Mouse (Mus musculus): Measurements from ENCODE around the gene Rps6ka4. TPM values are rescaled to one million over a fixed set of nuclear protein-coding genes. Genes with fewer than 3 reads are reported as not detected.

The Rps6ka4 gene
- polyA plus RNA-seq, 1 experiment, result 45.9 TPM

DNA sequence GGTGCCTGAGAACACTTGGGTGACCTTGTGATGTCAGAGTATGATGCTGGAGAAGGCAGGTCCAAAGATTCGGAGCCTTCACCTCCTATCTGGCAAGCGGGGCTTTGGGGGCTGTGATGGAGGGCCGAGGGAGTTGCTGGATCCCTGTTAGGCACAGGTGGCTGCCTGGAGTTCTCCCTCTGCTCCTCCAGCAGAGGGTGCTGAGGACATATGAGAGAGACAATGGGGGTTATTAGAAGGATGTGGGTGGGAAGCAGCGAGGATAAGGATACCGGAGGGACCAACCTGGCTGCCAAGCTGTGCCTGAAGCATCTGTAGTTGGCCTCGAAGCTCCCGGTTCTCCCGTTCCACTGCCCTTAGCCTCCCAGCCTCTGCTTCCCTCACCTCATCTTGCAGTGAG lies 13.5 kb upstream of the Rps6ka4 start:
- Histone ChIP-seq H3K4me1 (ENCODE audit: control insufficient read depth, insufficient read depth, low read length) (no peaks in the 10 kb centered on the region; the same call in 1 of the 2 replicates), H3K4me3 (replicated peaks; ENCODE audit: extremely low read depth, low read depth, low read length) (no peak overlapping the region)
- WGBS, result 68% methylated on average over 8 of the region's 8 CpGs
- no peak for DNase-seq
- TF ChIP-seq CTCF (IDR thresholded peaks at IDR 0.05; ENCODE audit: insufficient read depth, low read length), result no peak
- no peak for TF ChIP-seq POLR2A (IDR thresholded peaks at IDR 0.05; ENCODE audit: borderline replicate concordance, extremely low read depth, low read depth, low read length)

- DNase-seq, result no peak
- TF ChIP-seq POLR2A (IDR thresholded peaks at IDR 0.05; ENCODE audit: borderline replicate concordance, extremely low read depth, low read depth, low read length) (no peak), CTCF (IDR thresholded peaks at IDR 0.05; ENCODE audit: insufficient read depth, low read length) (no peak)
- Histone ChIP-seq H3K4me1 (ENCODE audit: control insufficient read depth, insufficient read depth, low read length) (no peaks in the 10 kb centered on the region; the same call in 1 of the 2 replicates), H3K4me3 (replicated peaks; ENCODE audit: extremely low read depth, low read depth, low read length) (no peak overlapping the region)
- 83% methylated on average over 21 of the region's 21 CpGs for WGBS
These were observed 12.2 kb upstream of the Rps6ka4 start for GRCm38 (mm10) chr19:6852393-6853305.

DNA sequence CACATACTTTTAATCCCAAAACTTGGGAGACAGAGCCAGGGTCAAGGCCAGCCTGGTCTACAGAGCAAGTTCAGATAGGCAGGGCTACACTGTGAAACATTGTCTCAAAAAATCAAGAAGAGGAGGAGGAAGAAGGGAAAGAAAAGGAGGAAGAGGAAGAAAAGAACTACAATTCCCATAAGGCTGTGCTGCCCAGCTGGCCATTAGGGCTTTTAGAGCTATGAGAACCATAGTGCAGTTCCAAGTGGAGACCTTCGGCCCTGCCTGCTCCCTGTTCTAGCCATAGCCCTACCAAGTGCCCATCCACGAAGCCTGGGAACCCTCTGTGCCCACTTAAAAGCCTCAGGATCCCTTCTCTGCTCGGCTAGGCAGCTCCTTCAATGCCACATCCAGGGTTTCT lies 11.1 kb upstream of the Rps6ka4 start:
- no peak overlapping the region for H3K4me3 ChIP-seq (replicated peaks; ENCODE audit: extremely low read depth, low read depth, low read length)
- no peak for TF ChIP-seq POLR2A (IDR thresholded peaks at IDR 0.05; ENCODE audit: borderline replicate concordance, extremely low read depth, low read depth, low read length)
- TF ChIP-seq CTCF (IDR thresholded peaks at IDR 0.05; ENCODE audit: insufficient read depth, low read length), result no peak
- no peaks in the 10 kb centered on the region; the same call in 1 of the 2 replicates for H3K4me1 ChIP-seq (ENCODE audit: control insufficient read depth, insufficient read depth, low read length)
- WGBS, result 80% methylated on average over 3 of the region's 3 CpGs
- no peak for DNase-seq

DNA sequence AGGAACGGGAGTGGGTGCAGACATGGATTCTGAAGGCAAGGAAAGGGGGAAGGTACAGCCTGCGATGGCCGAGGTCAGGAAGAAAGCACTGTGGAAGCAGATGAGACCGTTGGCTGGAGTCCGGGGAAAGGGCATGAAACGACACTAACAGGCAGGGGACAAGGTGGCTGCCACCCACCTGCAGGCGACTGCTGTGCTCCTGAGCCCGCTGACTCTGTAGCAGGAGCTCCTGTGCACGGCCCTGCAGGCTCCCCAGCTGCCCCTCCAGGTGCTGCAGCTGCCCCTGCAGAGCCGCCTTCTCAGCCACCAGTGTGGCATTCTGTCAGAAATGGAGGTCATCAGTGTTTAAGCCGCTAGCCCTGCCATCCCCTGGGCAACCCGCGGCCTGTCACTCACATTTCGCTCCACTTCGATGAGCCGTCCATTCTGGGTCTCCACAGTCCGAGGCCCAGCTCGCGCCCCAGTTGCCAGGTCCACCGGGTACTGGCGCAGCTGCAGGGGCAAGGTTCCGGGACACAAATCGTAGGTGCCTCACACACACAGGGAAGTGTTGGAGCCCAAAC lies 9.2 kb upstream of the Rps6ka4 start:
- TF ChIP-seq POLR2A (IDR thresholded peaks at IDR 0.05; ENCODE audit: borderline replicate concordance, extremely low read depth, low read depth, low read length) (no peak), CTCF (IDR thresholded peaks at IDR 0.05; ENCODE audit: insufficient read depth, low read length) (no peak)
- H3K4me3 ChIP-seq (replicated peaks; ENCODE audit: extremely low read depth, low read depth, low read length), result no peak overlapping the region
- no peaks in the 10 kb centered on the region for H3K4me1 ChIP-seq (ENCODE audit: control insufficient read depth, insufficient read depth, low read length)
- DNase-seq, result no peak
- 84% methylated on average over 23 of the region's 23 CpGs for WGBS

DNA sequence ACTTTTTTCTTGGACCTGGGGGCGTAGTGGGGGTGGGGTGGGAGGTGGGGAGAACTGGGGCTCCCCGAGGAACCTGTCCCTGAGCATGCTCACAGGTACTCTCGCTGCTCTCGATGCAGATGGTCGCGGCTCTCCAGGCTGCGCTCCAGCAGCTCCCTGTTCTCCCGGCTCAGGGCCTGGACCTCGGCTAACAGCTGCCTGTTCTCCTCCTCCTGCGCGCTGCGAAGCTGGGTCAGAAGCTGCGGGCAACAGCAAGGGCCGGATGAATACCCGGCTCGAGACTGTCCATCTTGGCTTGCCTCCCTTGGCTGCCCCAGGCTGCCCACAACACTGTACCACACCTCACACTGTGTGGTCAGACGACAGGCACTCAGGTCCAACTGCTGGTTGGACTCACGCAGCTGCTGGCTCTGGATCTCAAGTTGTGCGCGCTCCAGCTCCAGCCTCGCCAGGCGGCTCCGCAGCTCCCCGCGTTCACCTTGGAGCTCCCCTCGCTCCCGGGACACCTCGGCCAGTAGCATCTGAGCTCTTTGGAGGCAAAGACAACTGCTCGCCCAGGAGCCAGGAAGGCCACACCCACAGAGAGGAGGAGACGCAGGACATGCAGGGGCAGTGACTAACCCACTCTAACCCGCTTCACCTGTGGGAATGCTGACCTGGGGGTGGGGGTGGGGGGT lies 7.5 kb upstream of the Rps6ka4 start:
- Histone ChIP-seq H3K4me3 (replicated peaks; ENCODE audit: extremely low read depth, low read depth, low read length) (no peak overlapping the region), H3K4me1 (ENCODE audit: control insufficient read depth, insufficient read depth, low read length) (no peaks in the 10 kb centered on the region)
- TF ChIP-seq CTCF (IDR thresholded peaks at IDR 0.05; ENCODE audit: insufficient read depth, low read length), result no peak
- no peak for TF ChIP-seq POLR2A (IDR thresholded peaks at IDR 0.05; ENCODE audit: borderline replicate concordance, extremely low read depth, low read depth, low read length)
- no peak for DNase-seq
- WGBS, result 11% methylated on average over 31 of the region's 31 CpGs

GRCm38 (mm10) chr19:6846050-6846449 lies 5.6 kb upstream of the Rps6ka4 start:
- TF ChIP-seq CTCF (IDR thresholded peaks at IDR 0.05; ENCODE audit: insufficient read depth, low read length), result no peak
- Histone ChIP-seq H3K4me3 (replicated peaks; ENCODE audit: extremely low read depth, low read depth, low read length) (no peak overlapping the region), H3K4me1 (ENCODE audit: control insufficient read depth, insufficient read depth, low read length) (peaks cover 4% of the 10 kb centered on the region)
- 85% methylated on average over 4 of the region's 4 CpGs for WGBS
- no peak for DNase-seq

DNA sequence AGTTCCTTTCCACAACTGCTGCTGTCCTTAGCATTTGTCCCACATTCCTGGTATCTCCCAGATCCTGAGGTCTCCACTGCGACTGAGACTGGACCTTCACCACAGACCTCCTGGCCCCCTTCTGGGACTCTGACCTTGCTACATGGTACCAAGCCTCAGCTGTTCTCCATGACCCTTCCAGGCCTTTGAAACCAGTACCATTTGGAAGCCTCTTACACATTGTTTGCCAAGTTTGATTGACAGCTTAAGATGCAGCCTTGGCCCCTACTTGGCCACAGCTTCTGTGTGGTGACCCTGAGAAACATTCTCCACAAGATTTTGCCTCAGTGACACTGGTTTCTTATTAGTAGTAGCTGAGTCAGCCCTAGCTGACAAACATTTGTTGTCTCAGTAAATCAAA lies 1.9 kb upstream of the Rps6ka4 start:
- H3K4me1 ChIP-seq (ENCODE audit: control insufficient read depth, insufficient read depth, low read length), result peaks cover 8% of the 10 kb centered on the region
- no peak overlapping the region for H3K4me3 ChIP-seq (replicated peaks; ENCODE audit: extremely low read depth, low read depth, low read length)
- DNase-seq, result no peak
- TF ChIP-seq CTCF (IDR thresholded peaks at IDR 0.05; ENCODE audit: insufficient read depth, low read length) (no peak), POLR2A (IDR thresholded peaks at IDR 0.05; ENCODE audit: borderline replicate concordance, extremely low read depth, low read depth, low read length) (no peak)
- 84% methylated on average over 1 of the region's 1 CpGs for whole genome bisulfite sequencing

- no peak for DNase-seq
- 12% methylated on average over 3 of the region's 3 CpGs for WGBS
- TF ChIP-seq CTCF (IDR thresholded peaks at IDR 0.05; ENCODE audit: insufficient read depth, low read length) (no peak), POLR2A (IDR thresholded peaks at IDR 0.05; ENCODE audit: borderline replicate concordance, extremely low read depth, low read depth, low read length) (no peak)
- Histone ChIP-seq H3K4me1 (ENCODE audit: control insufficient read depth, insufficient read depth, low read length) (peaks cover 8% of the 10 kb centered on the region), H3K4me3 (replicated peaks; ENCODE audit: extremely low read depth, low read depth, low read length) (no peak overlapping the region)
These were observed 809 bp upstream of the Rps6ka4 start for GRCm38 (mm10) chr19:6841292-6841597.

DNA sequence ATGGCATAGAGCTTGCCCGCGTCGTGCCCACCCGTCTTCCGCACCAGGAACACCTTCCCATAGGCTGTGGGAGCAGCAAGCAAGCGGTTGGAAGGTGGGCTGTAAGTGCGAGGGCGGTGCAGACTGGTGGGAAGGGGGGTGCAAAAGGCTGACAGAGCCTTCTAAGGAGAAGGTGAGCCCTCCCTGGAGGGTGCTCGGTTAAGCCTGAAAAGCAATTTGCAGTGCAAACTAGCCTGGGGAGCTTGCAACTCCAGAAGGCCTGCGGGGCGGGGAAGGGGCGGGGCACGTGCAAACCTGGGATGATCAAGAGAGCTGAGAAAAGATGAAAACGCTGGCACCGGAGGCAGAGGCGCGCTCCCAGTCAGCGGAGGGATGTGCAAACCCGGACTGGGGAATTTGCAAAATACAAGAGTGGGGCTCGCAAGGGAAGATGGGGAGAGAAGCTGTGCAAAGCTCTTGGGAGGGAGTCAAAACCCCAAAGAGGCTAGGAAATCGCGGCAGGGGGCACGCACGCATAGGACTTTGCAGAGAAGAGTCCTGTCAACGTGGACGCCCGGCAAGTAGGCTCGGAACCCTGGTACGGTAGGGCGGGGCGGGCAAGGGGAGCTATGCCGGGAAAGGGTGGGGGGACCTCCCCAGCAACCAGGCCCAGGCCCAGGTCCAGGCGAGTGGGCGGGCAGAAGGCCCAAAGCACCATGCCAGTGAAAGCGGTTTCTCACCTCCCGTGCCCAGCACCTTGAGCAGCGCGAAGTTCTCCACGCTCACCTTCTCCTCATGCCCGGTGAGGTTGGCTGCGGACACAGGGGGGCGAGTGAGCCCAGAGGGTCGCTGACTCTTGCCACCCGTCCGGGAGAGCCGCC lies 591 bp downstream of the Rps6ka4 start:
- Histone ChIP-seq H3K4me3 (replicated peaks; ENCODE audit: extremely low read depth, low read depth, low read length) (peak overlapping the region; percentile 98), H3K4me1 (ENCODE audit: control insufficient read depth, insufficient read depth, low read length) (peaks cover 8% of the 10 kb centered on the region)
- peak; percentile 32 for DNase-seq
- 9% methylated on average over 45 of the region's 46 CpGs for WGBS
- no peak for TF ChIP-seq CTCF (IDR thresholded peaks at IDR 0.05; ENCODE audit: insufficient read depth, low read length)
- TF ChIP-seq POLR2A (IDR thresholded peaks at IDR 0.05; ENCODE audit: borderline replicate concordance, extremely low read depth, low read depth, low read length), result 0 out of 2 replicates have a peak, but pooled peaks have one; percentile 7

Measured in lung, adult 2 months (tissue).